Mouse (Mus musculus) megakaryocyte, embryonic 14.5 days (primary cell): Measurements from ENCODE around the gene Rin3. TPM values are rescaled to one million over a fixed set of nuclear protein-coding genes. Genes with fewer than 3 reads are reported as not detected.

ENCODE experiments used
- H3K27me3 ChIP-seq: replicated peaks from 2 replicates; pipeline ENCODE3; 2012; ENCODE audit warnings: inconsistent platforms
- H3K36me3 ChIP-seq: replicated peaks from 2 replicates; pipeline ENCODE3; 2012; ENCODE audit warnings: low read length, inconsistent platforms, mixed read lengths
- H3K4me1 ChIP-seq: 2 replicates; pipeline ENCODE4 v1.6.1; 2012; ENCODE audit warnings: inconsistent platforms
- H3K4me3 ChIP-seq: replicated peaks from 2 replicates; pipeline ENCODE3; 2012; ENCODE audit warnings: moderate library complexity, mild to moderate bottlenecking, inconsistent platforms
- H3K9me3 ChIP-seq: 2 replicates; pipeline ENCODE4 v1.6.1; 2012; ENCODE audit warnings: inconsistent platforms
- FLI1 ChIP-seq: IDR thresholded peaks from 2 replicates; pipeline ENCODE4 v1.6.1; 2012; ENCODE audit warnings: low read length, inconsistent platforms, mixed read lengths
- GATA1 ChIP-seq: IDR thresholded peaks from 3 replicates; pipeline ENCODE4 v1.6.1; 2012; ENCODE audit warnings: mixed read lengths, low read length, inconsistent platforms, borderline replicate concordance
- polyA plus RNA-seq: library from polyadenylated mRNA; stranded (reverse); fragments of >175 nt; gene quantifications from 2 replicates; pipeline ENCODE4 v1.2.3, GENCODE M21; 2012; ENCODE audit warnings: low replicate concordance; ENCODE audit not compliant: insufficient read depth

Rin3 gene
- polyA plus RNA-seq, 1 experiment, result 117 TPM

GRCm38 (mm10) chr12:102323392-102323791, 40.5 kb downstream of the Rin3 start:
- H3K4me3 ChIP-seq, result no peak overlapping the region
- TF ChIP-seq FLI1 (no peak), GATA1 (no peak)
- no peaks in the 10 kb centered on the region for H3K27me3 ChIP-seq
- H3K36me3 ChIP-seq, result peaks cover 92% of the 10 kb centered on the region
- H3K9me3 ChIP-seq, result no peaks in the 10 kb centered on the region
- H3K4me1 ChIP-seq, result peaks cover 100% of the 10 kb centered on the region

- Histone ChIP-seq H3K9me3 (no peaks in the 10 kb centered on the region), H3K4me1 (peaks cover 100% of the 10 kb centered on the region), H3K27me3 (no peaks in the 10 kb centered on the region), H3K4me3 (no peak overlapping the region), H3K36me3 (peaks cover 93% of the 10 kb centered on the region)
- no peak for TF ChIP-seq FLI1
- no peak for TF ChIP-seq GATA1
These were observed 41.5 kb downstream of the Rin3 start for GRCm38 (mm10) chr12:102324156-102324885.

- H3K36me3 ChIP-seq, result peaks cover 98% of the 10 kb centered on the region
- no peaks in the 10 kb centered on the region for H3K9me3 ChIP-seq
- H3K4me3 ChIP-seq, result no peak overlapping the region
- peaks cover 100% of the 10 kb centered on the region for H3K4me1 ChIP-seq
- no peaks in the 10 kb centered on the region for H3K27me3 ChIP-seq
- no peak for TF ChIP-seq FLI1
- no peak for TF ChIP-seq GATA1
These were observed 42.0 kb downstream of the Rin3 start for GRCm38 (mm10) chr12:102324886-102325220.

- Histone ChIP-seq H3K27me3 (no peaks in the 10 kb centered on the region), H3K36me3 (peaks cover 100% of the 10 kb centered on the region), H3K4me1 (peaks cover 99% of the 10 kb centered on the region), H3K9me3 (no peaks in the 10 kb centered on the region), H3K4me3 (no peak overlapping the region)
- TF ChIP-seq GATA1 (no peak), FLI1 (no peak)
These were observed 44.0 kb downstream of the Rin3 start for GRCm38 (mm10) chr12:102326753-102327340.

GRCm38 (mm10) chr12:102327525-102327924, 44.7 kb downstream of the Rin3 start:
- Histone ChIP-seq H3K27me3 (no peaks in the 10 kb centered on the region), H3K9me3 (no peaks in the 10 kb centered on the region), H3K4me1 (peaks cover 99% of the 10 kb centered on the region), H3K4me3 (no peak overlapping the region), H3K36me3 (peaks cover 100% of the 10 kb centered on the region)
- no peak for TF ChIP-seq GATA1
- no peak for TF ChIP-seq FLI1

GRCm38 (mm10) chr12:102328090-102328489, 45.2 kb downstream of the Rin3 start:
- no peaks in the 10 kb centered on the region for H3K9me3 ChIP-seq
- no peaks in the 10 kb centered on the region for H3K27me3 ChIP-seq
- peaks cover 100% of the 10 kb centered on the region for H3K36me3 ChIP-seq
- no peak overlapping the region for H3K4me3 ChIP-seq
- H3K4me1 ChIP-seq, result peaks cover 99% of the 10 kb centered on the region
- TF ChIP-seq FLI1 (no peak), GATA1 (no peak)

- Histone ChIP-seq H3K9me3 (no peaks in the 10 kb centered on the region), H3K36me3 (peaks cover 100% of the 10 kb centered on the region), H3K27me3 (no peaks in the 10 kb centered on the region), H3K4me1 (peaks cover 97% of the 10 kb centered on the region), H3K4me3 (no peak overlapping the region)
- TF ChIP-seq FLI1 (no peak), GATA1 (no peak)
These were observed 47.3 kb downstream of the Rin3 start for GRCm38 (mm10) chr12:102330188-102330587.

GRCm38 (mm10) chr12:102330731-102331130, 47.9 kb downstream of the Rin3 start:
- Histone ChIP-seq H3K4me1 (peaks cover 96% of the 10 kb centered on the region), H3K9me3 (no peaks in the 10 kb centered on the region), H3K27me3 (no peaks in the 10 kb centered on the region), H3K4me3 (no peak overlapping the region), H3K36me3 (peaks cover 100% of the 10 kb centered on the region)
- TF ChIP-seq FLI1 (no peak), GATA1 (no peak)

GRCm38 (mm10) chr12:102333101-102333500, 50.3 kb downstream of the Rin3 start:
- Histone ChIP-seq H3K9me3 (no peaks in the 10 kb centered on the region), H3K36me3 (peaks cover 98% of the 10 kb centered on the region), H3K4me3 (no peak overlapping the region), H3K4me1 (peaks cover 95% of the 10 kb centered on the region), H3K27me3 (no peaks in the 10 kb centered on the region)
- no peak for TF ChIP-seq FLI1
- TF ChIP-seq GATA1, result no peak

- Histone ChIP-seq H3K4me1 (peaks cover 95% of the 10 kb centered on the region), H3K4me3 (no peak overlapping the region), H3K36me3 (peaks cover 98% of the 10 kb centered on the region), H3K27me3 (no peaks in the 10 kb centered on the region), H3K9me3 (no peaks in the 10 kb centered on the region)
- TF ChIP-seq GATA1 (no peak), FLI1 (no peak)
These were observed 56.2 kb downstream of the Rin3 start for GRCm38 (mm10) chr12:102339085-102339484.
